Mouse (Mus musculus): Measurements from ENCODE around the gene Fam214a. TPM values are rescaled to one million over a fixed set of nuclear protein-coding genes. Genes with fewer than 3 reads are reported as not detected.

Gene Fam214a
- polyA plus RNA-seq, 1 experiment from 2014 or later = 13.3 TPM

GRCm38 (mm10) chr9:75040566-75040965, 87.9 kb downstream of the Fam214a start:
- no peak for ATAC-seq (replicated peaks; ENCODE audit: insufficient number of reproducible peaks, low FRiP score, low TSS enrichment, low read depth)
- no peak overlapping the region for H3K4me2 ChIP-seq (ENCODE audit: low read depth, low read length)
- H3K36me3 ChIP-seq (replicated peaks; ENCODE audit: control insufficient read depth, insufficient read depth, low read depth, low read length) = no peaks in the 10 kb centered on the region
- no peak overlapping the region for H3K4me3 ChIP-seq (ENCODE audit: low read depth, low read length)
- H3K9ac ChIP-seq (replicated peaks; ENCODE audit: low read length) = no peak overlapping the region
- H3K27ac ChIP-seq (replicated peaks; ENCODE audit: low read depth, low read length) = no peak overlapping the region
- no peak for DNase-seq (ENCODE audit: low spot score)
- no peaks in the 10 kb centered on the region for H3K9me3 ChIP-seq (replicated peaks; ENCODE audit: control insufficient read depth, low read length)
- no peaks in the 10 kb centered on the region for H3K27me3 ChIP-seq (ENCODE audit: control insufficient read depth, insufficient read depth, low read length)
- H3K4me1 ChIP-seq (ENCODE audit: control insufficient read depth, insufficient read depth, low read length) = no peaks in the 10 kb centered on the region
- WGBS = 79% methylated on average over 2 of the region's 2 CpGs

DNA sequence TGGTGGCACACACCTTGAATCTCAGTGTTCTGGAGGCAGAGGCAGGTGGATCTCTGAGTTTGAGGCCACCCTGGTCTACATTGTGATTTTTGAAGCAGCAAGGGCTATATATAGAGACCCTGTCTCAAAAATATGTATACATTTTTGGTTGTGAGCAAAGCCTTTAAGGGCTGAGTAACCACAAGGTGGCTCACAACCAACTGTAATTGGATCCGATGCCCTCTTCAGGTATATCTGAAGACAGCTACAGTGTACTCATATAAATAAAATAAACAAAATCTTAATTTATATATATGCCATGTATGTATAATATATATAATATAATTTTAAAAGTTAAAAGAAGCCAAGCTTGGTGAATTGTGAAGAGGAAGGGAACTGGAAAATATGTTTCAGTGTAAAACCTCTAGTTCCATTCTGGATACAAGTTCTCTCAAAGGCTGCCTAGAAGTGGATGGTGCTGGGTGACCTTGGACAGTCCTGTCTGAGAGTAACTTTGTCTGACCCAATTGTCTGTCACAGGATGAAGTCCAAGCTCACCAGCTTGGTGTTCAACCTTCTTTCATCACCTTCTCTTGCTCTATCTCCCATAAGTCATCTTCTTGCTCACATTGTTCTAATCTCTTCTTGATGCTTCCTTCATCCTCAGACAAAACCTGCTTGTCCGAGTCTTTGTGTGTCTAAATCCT, 89.3 kb downstream of the Fam214a start:
- Histone ChIP-seq H3K27ac (replicated peaks; ENCODE audit: low read depth, low read length) (no peak overlapping the region), H3K4me2 (ENCODE audit: low read depth, low read length) (no peak overlapping the region), H3K4me3 (ENCODE audit: low read depth, low read length) (no peak overlapping the region), H3K4me1 (ENCODE audit: control insufficient read depth, insufficient read depth, low read length) (no peaks in the 10 kb centered on the region), H3K9me3 (replicated peaks; ENCODE audit: control insufficient read depth, low read length) (no peaks in the 10 kb centered on the region), H3K9ac (replicated peaks; ENCODE audit: low read length) (no peak overlapping the region), H3K36me3 (replicated peaks; ENCODE audit: control insufficient read depth, insufficient read depth, low read depth, low read length) (no peaks in the 10 kb centered on the region; the same call in 1 of the 2 replicates), H3K27me3 (ENCODE audit: control insufficient read depth, insufficient read depth, low read length) (no peaks in the 10 kb centered on the region)
- no peak for DNase-seq (ENCODE audit: low spot score)
- WGBS = 89% methylated on average over 2 of the region's 2 CpGs
- no peak for ATAC-seq (replicated peaks; ENCODE audit: insufficient number of reproducible peaks, low FRiP score, low TSS enrichment, low read depth)

- Histone ChIP-seq H3K4me1 (ENCODE audit: control insufficient read depth, insufficient read depth, low read length) (no peaks in the 10 kb centered on the region), H3K4me2 (ENCODE audit: low read depth, low read length) (no peak overlapping the region), H3K4me3 (ENCODE audit: low read depth, low read length) (no peak overlapping the region), H3K9ac (replicated peaks; ENCODE audit: low read length) (no peak overlapping the region), H3K36me3 (replicated peaks; ENCODE audit: control insufficient read depth, insufficient read depth, low read depth, low read length) (no peaks in the 10 kb centered on the region; the same call in 1 of the 2 replicates), H3K9me3 (replicated peaks; ENCODE audit: control insufficient read depth, low read length) (no peaks in the 10 kb centered on the region), H3K27ac (replicated peaks; ENCODE audit: low read depth, low read length) (no peak overlapping the region), H3K27me3 (ENCODE audit: control insufficient read depth, insufficient read depth, low read length) (no peaks in the 10 kb centered on the region)
- WGBS = 93% methylated on average over 2 of the region's 2 CpGs
- ATAC-seq (replicated peaks; ENCODE audit: insufficient number of reproducible peaks, low FRiP score, low TSS enrichment, low read depth) (no peak), DNase-seq (ENCODE audit: low spot score) (no peak)
Measured at GRCm38 (mm10) chr9:75043191-75043590, 90.5 kb downstream of the Fam214a start.

GRCm38 (mm10) chr9:75047079-75047478, 94.4 kb downstream of the Fam214a start:
- no peaks in the 10 kb centered on the region; the same call in 1 of the 2 replicates for H3K36me3 ChIP-seq (replicated peaks; ENCODE audit: control insufficient read depth, insufficient read depth, low read depth, low read length)
- DNase-seq (ENCODE audit: low spot score) (no peak), ATAC-seq (replicated peaks; ENCODE audit: insufficient number of reproducible peaks, low FRiP score, low TSS enrichment, low read depth) (no peak)
- H3K4me3 ChIP-seq (ENCODE audit: low read depth, low read length) = no peak overlapping the region
- H3K4me1 ChIP-seq (ENCODE audit: control insufficient read depth, insufficient read depth, low read length) = no peaks in the 10 kb centered on the region
- H3K27me3 ChIP-seq (ENCODE audit: control insufficient read depth, insufficient read depth, low read length) = no peaks in the 10 kb centered on the region
- no peak overlapping the region for H3K9ac ChIP-seq (replicated peaks; ENCODE audit: low read length)
- no peaks in the 10 kb centered on the region for H3K9me3 ChIP-seq (replicated peaks; ENCODE audit: control insufficient read depth, low read length)
- no peak overlapping the region for H3K4me2 ChIP-seq (ENCODE audit: low read depth, low read length)
- no peak overlapping the region for H3K27ac ChIP-seq (replicated peaks; ENCODE audit: low read depth, low read length)

- H3K27me3 ChIP-seq (ENCODE audit: control insufficient read depth, insufficient read depth, low read length) = no peaks in the 10 kb centered on the region
- H3K4me1 ChIP-seq (ENCODE audit: control insufficient read depth, insufficient read depth, low read length) = no peaks in the 10 kb centered on the region
- H3K4me2 ChIP-seq (ENCODE audit: low read depth, low read length) = no peak overlapping the region
- DNase-seq (ENCODE audit: low spot score) = no peak
- H3K9ac ChIP-seq (replicated peaks; ENCODE audit: low read length) = no peak overlapping the region
- no peak overlapping the region for H3K27ac ChIP-seq (replicated peaks; ENCODE audit: low read depth, low read length)
- H3K9me3 ChIP-seq (replicated peaks; ENCODE audit: control insufficient read depth, low read length) = no peaks in the 10 kb centered on the region
- ATAC-seq (replicated peaks; ENCODE audit: insufficient number of reproducible peaks, low FRiP score, low TSS enrichment, low read depth) = no peak
- no peaks in the 10 kb centered on the region; the same call in 1 of the 2 replicates for H3K36me3 ChIP-seq (replicated peaks; ENCODE audit: control insufficient read depth, insufficient read depth, low read depth, low read length)
- 88% methylated on average over 3 of the region's 3 CpGs for WGBS
- H3K4me3 ChIP-seq (ENCODE audit: low read depth, low read length) = no peak overlapping the region
Measured at GRCm38 (mm10) chr9:75049100-75049499, 96.4 kb downstream of the Fam214a start.

- no peak overlapping the region for H3K27ac ChIP-seq (replicated peaks; ENCODE audit: low read depth, low read length)
- H3K9me3 ChIP-seq (replicated peaks; ENCODE audit: control insufficient read depth, low read length) = no peaks in the 10 kb centered on the region
- WGBS = 43% methylated on average over 3 of the region's 3 CpGs
- DNase-seq (ENCODE audit: low spot score) (peak; percentile 83), ATAC-seq (replicated peaks; ENCODE audit: insufficient number of reproducible peaks, low FRiP score, low TSS enrichment, low read depth) (no peak)
- H3K9ac ChIP-seq (replicated peaks; ENCODE audit: low read length) = no peak overlapping the region
- no peak overlapping the region for H3K4me3 ChIP-seq (ENCODE audit: low read depth, low read length)
- H3K4me1 ChIP-seq (ENCODE audit: control insufficient read depth, insufficient read depth, low read length) = no peaks in the 10 kb centered on the region
- no peak overlapping the region for H3K4me2 ChIP-seq (ENCODE audit: low read depth, low read length)
- no peaks in the 10 kb centered on the region for H3K27me3 ChIP-seq (ENCODE audit: control insufficient read depth, insufficient read depth, low read length)
- no peaks in the 10 kb centered on the region; the same call in 1 of the 2 replicates for H3K36me3 ChIP-seq (replicated peaks; ENCODE audit: control insufficient read depth, insufficient read depth, low read depth, low read length)
Measured at GRCm38 (mm10) chr9:75050003-75050402, 97.3 kb downstream of the Fam214a start.

- ATAC-seq (replicated peaks; ENCODE audit: insufficient number of reproducible peaks, low FRiP score, low TSS enrichment, low read depth) (no peak), DNase-seq (ENCODE audit: low spot score) (no peak)
- no peak overlapping the region for H3K4me3 ChIP-seq (ENCODE audit: low read depth, low read length)
- WGBS = 90% methylated on average over 4 of the region's 4 CpGs
- no peak overlapping the region for H3K27ac ChIP-seq (replicated peaks; ENCODE audit: low read depth, low read length)
- no peaks in the 10 kb centered on the region for H3K4me1 ChIP-seq (ENCODE audit: control insufficient read depth, insufficient read depth, low read length)
- peaks cover 2% of the 10 kb centered on the region; the same call in 1 of the 2 replicates for H3K36me3 ChIP-seq (replicated peaks; ENCODE audit: control insufficient read depth, insufficient read depth, low read depth, low read length)
- H3K27me3 ChIP-seq (ENCODE audit: control insufficient read depth, insufficient read depth, low read length) = no peaks in the 10 kb centered on the region
- H3K4me2 ChIP-seq (ENCODE audit: low read depth, low read length) = no peak overlapping the region
- H3K9me3 ChIP-seq (replicated peaks; ENCODE audit: control insufficient read depth, low read length) = no peaks in the 10 kb centered on the region
- H3K9ac ChIP-seq (replicated peaks; ENCODE audit: low read length) = no peak overlapping the region
Measured at GRCm38 (mm10) chr9:75051841-75052240, 99.2 kb downstream of the Fam214a start.

DNA sequence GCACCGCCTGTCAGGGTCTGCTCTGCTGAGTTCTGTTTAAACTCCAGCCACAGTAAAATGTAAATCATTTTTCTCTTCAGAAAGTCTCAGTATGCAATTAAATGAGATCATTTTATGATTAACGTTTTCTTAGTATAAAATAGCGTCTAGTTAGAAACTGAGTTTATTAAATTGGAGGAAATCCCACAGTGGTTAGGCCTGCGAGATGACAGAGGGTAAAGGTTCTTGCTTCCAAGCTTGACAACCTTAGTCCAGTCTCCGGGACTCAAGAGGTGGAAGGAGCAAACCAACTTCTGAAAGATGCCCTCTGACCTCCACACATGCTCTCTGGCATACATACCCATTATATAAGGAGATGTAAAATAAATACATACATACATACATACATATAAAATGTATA, 102.4 kb downstream of the Fam214a start:
- Histone ChIP-seq H3K4me3 (ENCODE audit: low read depth, low read length) (no peak overlapping the region), H3K4me2 (ENCODE audit: low read depth, low read length) (no peak overlapping the region), H3K9ac (replicated peaks; ENCODE audit: low read length) (no peak overlapping the region), H3K4me1 (ENCODE audit: control insufficient read depth, insufficient read depth, low read length) (no peaks in the 10 kb centered on the region), H3K27ac (replicated peaks; ENCODE audit: low read depth, low read length) (no peak overlapping the region), H3K9me3 (replicated peaks; ENCODE audit: control insufficient read depth, low read length) (no peaks in the 10 kb centered on the region), H3K36me3 (replicated peaks; ENCODE audit: control insufficient read depth, insufficient read depth, low read depth, low read length) (peaks cover 4% of the 10 kb centered on the region), H3K27me3 (ENCODE audit: control insufficient read depth, insufficient read depth, low read length) (no peaks in the 10 kb centered on the region)
- no peak for ATAC-seq (replicated peaks; ENCODE audit: insufficient number of reproducible peaks, low FRiP score, low TSS enrichment, low read depth)
- WGBS = 90% methylated on average over 5 of the region's 5 CpGs
- DNase-seq (ENCODE audit: low spot score) = no peak
